Mouse (Mus musculus) kidney, postnatal 36 days (tissue): Measurements from ENCODE around the gene Sh3tc1.

Source experiments
- DNase-seq, 2 experiments: peaks; one replicate each; pipeline ENCODE4 v3.0.0; 2021 to 2022; ENCODE audit warnings: mixed read lengths in 2 of 2

The Sh3tc1 gene

GRCm38 (mm10) chr5:35751016-35751415 is 11.2 kb upstream of the Sh3tc1 start:
- no peak for DNase-seq

GRCm38 (mm10) chr5:35750026-35750425 is 10.2 kb upstream of the Sh3tc1 start:
- DNase-seq: no peak

DNA sequence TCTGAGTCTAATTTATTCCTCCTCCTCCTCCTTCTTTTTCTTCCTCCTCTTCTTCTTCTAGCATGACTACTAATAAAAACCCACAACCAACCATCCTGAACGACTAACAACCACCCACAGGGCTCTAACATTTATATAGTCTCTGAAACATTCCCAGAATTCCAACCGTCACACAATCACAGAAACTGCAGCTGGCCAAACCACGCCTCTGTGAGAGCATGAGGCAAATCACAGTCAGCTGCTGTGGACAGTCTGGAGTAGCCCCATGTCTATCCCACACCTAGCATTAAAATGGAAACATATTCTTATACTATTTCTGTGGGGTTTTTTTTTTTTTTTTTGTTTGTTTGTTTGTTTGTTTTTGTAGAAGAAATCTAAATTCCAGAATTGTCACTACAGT is 9.6 kb upstream of the Sh3tc1 start:
- DNase-seq: no peak

- DNase-seq: peak; percentile 84 to 92
Measured at GRCm38 (mm10) chr5:35746910-35747309, 7.1 kb upstream of the Sh3tc1 start.

- no peak for DNase-seq
Measured at GRCm38 (mm10) chr5:35745406-35745805, 5.6 kb upstream of the Sh3tc1 start.

- DNase-seq: no peak
Measured at GRCm38 (mm10) chr5:35743990-35744722, 4.4 kb upstream of the Sh3tc1 start.

GRCm38 (mm10) chr5:35743238-35743951 is 3.6 kb upstream of the Sh3tc1 start:
- peak; percentile 80 to 91 for DNase-seq

DNA sequence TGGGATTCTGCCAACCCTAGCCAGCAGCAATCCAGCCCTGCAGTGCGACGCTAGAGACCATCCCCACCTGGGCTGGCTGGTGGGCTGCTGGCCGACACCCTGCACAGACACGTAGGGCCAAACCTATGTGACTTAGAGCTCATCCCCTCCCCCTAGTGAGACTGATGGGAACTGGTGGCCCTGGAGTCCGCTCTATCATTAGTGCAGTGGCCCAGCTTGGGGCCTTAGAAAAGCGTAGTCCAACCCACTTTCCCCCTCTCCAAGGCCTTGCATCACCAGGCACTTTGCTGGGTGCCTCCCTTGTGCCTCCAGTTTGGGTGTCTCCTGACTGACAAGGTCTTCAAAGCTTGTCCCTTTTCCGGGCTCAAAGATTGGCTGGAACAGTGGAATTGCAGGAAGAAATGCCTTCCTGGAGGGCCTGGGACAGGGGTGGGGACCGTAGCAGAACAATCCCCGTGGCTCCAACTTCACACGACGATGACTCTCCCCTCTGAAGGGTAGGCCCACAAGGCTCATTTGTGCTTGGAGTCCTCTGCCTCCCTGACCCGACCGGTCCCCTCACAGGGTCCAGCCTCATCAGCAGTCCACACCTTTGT is 1.5 kb upstream of the Sh3tc1 start:
- no peak for DNase-seq

DNA sequence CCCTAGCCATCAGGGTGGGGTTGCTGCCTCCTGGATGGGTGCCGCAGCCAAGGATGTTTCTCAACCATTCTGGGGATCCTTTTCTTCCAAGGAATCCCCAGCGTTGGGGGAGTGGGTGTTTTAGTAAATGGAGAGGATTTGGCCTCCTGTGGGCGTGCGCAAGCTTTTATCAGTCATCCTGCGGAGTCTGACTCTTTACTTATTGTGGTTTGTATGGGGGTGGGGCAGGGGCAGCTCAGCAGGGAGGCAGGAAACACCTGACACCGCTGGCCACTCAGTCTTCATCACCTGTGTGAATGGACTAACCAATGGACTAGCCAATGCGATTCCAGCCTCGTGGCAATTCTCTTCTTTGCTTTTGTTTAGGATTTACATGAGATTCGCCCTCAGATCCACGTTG is 929 bp upstream of the Sh3tc1 start:
- DNase-seq: no peak

GRCm38 (mm10) chr5:35739005-35739404 is 782 bp downstream of the Sh3tc1 start:
- peak; percentile 66 to 79 for DNase-seq

DNA sequence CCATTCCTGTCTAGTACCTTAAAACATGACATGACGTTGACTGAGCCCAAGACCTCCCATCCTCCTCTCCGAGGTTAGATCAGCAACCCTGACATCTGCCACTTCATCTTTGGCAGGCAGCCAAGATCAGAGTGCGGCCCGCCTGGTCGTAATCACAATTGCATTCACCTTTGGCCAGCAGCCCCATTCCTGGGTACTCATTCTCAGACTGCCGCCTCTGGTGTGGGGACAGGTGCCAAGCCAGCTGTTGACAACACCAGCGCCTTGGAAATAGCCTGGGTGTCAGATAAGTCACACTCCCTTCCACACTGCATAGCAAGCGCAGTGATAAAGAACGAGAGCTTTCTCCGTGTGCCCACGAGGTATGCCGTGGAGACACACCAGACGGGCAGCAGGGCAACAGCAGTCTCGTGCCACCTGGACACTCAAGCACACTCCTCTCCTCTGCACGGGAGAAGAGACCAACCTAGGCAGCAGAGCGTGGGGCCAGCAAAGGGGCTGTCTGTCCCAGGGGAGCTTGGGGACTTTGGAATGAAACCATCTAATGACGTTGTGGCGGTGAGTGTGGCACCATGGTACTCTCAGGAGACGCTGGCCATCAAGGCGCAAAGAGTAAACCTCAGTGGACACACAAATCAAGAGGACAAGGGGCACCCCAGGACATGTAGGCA is 2.4 kb downstream of the Sh3tc1 start:
- peak; percentile 88 to 89 for DNase-seq

GRCm38 (mm10) chr5:35733523-35733922 is 6.3 kb downstream of the Sh3tc1 start:
- DNase-seq: peak; percentile 68 to 83

DNA sequence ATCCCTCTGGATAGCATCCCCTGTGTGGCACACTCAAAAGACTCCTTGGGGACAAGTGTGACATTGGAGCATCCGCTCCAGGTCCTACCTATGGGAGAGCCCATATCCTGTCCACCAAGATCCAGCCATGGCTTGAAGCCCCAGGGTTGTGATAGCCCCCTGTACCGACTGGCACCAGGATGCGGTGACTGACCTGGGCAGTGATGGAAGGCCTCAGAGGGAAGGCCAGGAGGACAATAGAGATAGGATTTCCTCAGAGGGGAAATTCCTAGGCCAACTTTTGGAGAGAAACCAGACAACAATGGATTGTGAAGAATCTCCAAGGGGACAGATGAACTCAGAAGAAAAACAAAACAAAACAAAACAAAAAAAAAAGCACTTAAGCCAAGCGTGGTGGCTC is 8.8 kb downstream of the Sh3tc1 start:
- peak in 1 of 2 experiments; percentile 41 for DNase-seq

GRCm38 (mm10) chr5:35730552-35730951 is 9.2 kb downstream of the Sh3tc1 start:
- no peak for DNase-seq

DNA sequence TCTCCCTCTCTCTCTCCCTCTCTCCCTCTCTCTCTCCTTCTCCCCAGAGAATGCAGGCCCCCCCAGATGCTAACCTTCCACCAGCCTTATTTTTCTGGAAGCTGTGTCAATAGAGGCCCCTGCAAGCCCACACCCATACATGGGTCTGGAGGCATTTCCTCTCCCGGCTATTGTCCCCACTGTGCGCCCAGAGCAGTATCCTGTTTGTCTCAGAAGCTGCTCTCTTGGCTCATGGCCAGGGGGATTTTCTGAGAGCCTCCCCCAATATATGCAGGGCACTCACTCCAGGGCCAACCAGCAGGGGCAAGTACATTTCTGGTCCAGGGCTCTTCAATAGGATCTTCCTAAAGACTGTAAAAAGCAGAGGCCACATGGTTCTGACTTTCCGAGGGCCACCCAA is 9.9 kb downstream of the Sh3tc1 start:
- DNase-seq: peak; percentile 84

- peak; percentile 97 to 98 for DNase-seq
Measured at GRCm38 (mm10) chr5:35728957-35729460, 10.8 kb downstream of the Sh3tc1 start.

DNA sequence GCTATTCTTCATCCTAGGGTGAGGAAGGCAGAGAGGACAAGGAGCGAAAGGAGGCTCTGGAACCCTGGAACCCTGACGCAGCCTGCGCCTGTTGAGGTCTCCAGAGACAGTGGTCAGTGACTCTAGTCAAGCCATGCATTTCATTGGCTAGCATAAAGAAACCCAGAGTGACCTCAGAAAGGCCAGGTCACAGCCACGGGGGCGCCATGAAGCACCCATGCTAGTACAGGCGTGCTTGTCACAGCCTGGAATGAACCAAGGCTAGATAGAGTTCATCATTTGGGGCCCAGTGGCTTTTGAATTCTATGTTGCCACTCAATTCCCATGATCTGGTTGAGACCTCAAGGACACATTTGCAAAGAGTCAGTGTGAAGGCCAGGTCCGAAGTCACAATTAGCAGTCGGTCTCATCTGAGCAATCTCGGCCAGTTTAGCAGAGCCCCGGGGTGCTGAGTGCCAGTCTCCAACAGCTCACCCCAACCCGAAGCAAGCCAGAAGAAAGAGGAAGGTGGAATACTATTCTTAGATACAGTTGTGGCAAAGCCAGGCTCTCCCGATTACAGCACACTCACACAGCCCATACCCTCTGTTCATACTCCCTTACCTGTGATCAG is 11.3 kb downstream of the Sh3tc1 start:
- peak in 1 of 2 experiments; percentile 51 for DNase-seq

DNA sequence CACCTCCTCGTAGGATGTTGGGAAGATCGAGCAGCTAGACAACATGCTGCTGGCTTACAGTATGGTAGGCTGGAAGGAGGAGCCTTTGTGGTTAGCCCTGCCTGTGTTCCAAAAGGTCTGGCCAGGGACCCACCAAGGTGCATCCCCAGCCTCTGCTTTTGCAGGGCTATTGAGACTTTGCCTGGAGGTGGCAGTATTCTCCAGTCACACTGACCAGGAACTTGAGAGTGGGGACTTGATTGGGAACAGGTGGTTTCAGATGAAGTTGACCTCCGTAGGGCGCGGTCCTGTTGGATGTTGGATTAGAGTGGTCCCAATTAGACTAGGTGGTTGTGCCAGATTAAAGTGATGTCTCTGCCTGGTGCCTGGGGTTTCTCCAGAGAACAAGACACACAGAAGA is 12.3 kb downstream of the Sh3tc1 start:
- DNase-seq: peak; percentile 42 to 62

DNA sequence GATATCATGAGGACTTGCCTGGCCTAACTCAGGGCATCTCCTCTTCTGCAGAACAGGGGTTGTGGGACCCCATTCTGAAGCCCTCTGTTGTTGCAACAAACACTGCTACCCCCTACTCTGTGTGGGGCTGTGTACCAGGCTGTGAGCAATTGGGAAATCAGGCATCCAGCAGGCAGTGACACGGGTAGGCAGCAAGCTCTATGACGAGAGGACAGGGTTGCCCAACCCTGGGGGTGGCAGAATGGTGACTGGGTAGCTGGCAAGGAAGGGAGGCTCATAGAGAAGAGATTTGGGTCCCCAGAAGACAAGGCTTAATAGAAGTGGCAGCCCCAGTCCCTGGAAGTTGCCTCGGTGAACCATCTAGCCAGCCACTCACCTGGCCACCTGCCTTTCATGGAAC is 13.9 kb downstream of the Sh3tc1 start:
- no peak for DNase-seq

DNA sequence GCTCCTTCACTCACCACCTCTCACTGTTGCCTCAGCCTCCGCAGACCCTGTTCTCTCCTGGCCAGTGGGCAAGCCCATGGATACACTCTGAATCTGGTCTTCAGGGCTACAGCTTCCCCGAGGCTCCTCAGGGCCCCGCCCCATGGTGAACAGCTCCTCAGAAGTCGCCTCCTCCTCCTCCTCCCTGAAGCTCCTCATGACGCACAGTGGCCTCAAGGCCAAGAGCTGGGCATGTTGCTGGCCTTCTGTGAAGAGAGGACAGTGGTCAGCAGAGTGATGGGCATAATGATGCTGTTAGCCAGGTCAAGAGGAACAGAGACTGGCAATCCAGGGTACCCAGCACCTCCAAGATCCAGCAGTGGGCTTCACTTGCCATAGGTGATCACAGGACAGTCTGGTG is 15.9 kb downstream of the Sh3tc1 start:
- no peak for DNase-seq

GRCm38 (mm10) chr5:35722654-35723053 is 17.1 kb downstream of the Sh3tc1 start:
- peak in 1 of 2 experiments; percentile 45 for DNase-seq

DNA sequence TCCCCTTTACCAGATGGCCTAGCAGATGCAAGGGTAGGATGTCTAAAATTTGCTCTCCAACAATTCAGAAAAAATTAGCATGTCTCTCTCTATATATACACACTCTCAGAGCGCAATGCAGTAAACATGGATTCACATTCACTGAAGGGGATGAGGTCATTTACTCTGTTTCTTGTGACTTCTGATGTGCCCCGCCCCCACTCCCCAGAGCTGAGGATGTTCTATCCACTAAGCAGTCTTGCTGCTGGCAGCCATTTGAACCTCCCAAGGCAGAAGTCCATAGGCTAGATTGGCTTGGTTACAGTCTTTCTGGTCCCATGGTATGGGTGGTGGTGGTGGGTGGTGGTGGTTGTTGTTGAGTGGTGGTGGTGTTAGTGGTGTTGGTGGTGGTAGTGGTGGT is 17.9 kb downstream of the Sh3tc1 start:
- no peak for DNase-seq

- DNase-seq: peak; percentile 48 to 63
Measured at GRCm38 (mm10) chr5:35719880-35720279, 19.9 kb downstream of the Sh3tc1 start.
